Mouse (Mus musculus) erythroblast, embryonic 14.5 days (primary cell): ENCODE data around the gene Gm47791. TPM values are rescaled to one million over a fixed set of nuclear protein-coding genes. Genes with fewer than 3 reads are reported as not detected.

Experiments used
- H3K27me3 ChIP-seq: 2 replicates; pipeline ENCODE4 v1.6.1; 2012; ENCODE audit warnings: inconsistent platforms; ENCODE audit not compliant: control insufficient read depth
- H3K36me3 ChIP-seq: 2 replicates; pipeline ENCODE4 v1.6.1; 2012; ENCODE audit warnings: mild to moderate bottlenecking, inconsistent platforms; ENCODE audit not compliant: control insufficient read depth
- H3K4me1 ChIP-seq: 2 replicates; pipeline ENCODE4 v1.6.1; 2012; ENCODE audit warnings: inconsistent platforms; ENCODE audit not compliant: control insufficient read depth
- H3K4me3 ChIP-seq: replicated peaks from 2 replicates; pipeline ENCODE3; 2012; ENCODE audit warnings: moderate library complexity, mild to moderate bottlenecking, inconsistent platforms
- H3K9me3 ChIP-seq: 2 replicates; pipeline ENCODE4 v1.6.1; 2012; ENCODE audit warnings: low read length, inconsistent platforms, mixed read lengths; ENCODE audit not compliant: control insufficient read depth
- GATA1 ChIP-seq: IDR thresholded peaks from 2 replicates; pipeline ENCODE4 v1.6.1; 2012; ENCODE audit warnings: low read length, inconsistent platforms, mixed read lengths
- TAL1 ChIP-seq: IDR thresholded peaks from 3 replicates; pipeline ENCODE4 v1.6.1; 2012; ENCODE audit warnings: low read length, inconsistent platforms, mixed read lengths
- polyA plus RNA-seq: library from polyadenylated mRNA; stranded (reverse); fragments of >175 nt; gene quantifications from 2 replicates; pipeline ENCODE4 v1.2.3, GENCODE M21; 2012

The Gm47791 gene
- polyA plus RNA-seq = not detected in 2 replicates

DNA sequence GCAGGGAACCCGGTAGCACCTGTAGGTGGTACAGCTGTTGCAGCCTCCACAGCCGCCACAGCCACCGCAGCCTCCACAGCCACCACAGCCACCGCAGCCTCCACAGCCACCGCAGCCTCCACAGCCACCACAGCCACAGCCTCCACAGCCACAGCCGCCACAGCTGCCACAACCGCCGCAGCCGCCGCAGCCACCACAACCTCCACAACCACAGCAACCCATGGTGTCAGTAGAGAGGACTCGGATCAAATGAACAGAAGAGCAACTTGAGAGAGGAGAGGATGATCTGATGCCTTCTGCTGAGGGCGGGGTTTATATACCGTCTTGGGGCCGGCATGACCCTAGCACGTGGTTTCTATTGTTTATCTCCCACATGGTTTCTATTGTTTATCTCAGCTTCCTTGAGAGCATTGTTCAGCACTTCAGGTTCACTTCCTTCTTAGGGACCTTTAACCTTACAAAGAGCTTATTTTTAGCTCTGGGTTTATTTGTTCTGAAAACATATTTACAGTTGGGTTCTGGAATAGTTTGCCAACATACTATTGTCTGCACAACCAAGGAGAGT lies at the start of gene Gm47791:
Gm47791 (minus strand) TSS at position 222 of the 565 bp plus-strand sequence.
- Histone ChIP-seq H3K9me3 (no peaks in the 10 kb centered on the region), H3K36me3 (no peaks in the 10 kb centered on the region), H3K27me3 (no peaks in the 10 kb centered on the region), H3K4me3 (no peak within 1 kb of the TSS), H3K4me1 (no peaks in the 10 kb centered on the region; the same call in 1 of the 2 replicates)
- no peak for TF ChIP-seq GATA1
- TF ChIP-seq TAL1 = no peak

- H3K36me3 ChIP-seq = peaks cover 12% of the 10 kb centered on the region
- H3K4me1 ChIP-seq = peaks cover 99% of the 10 kb centered on the region
- no peaks in the 10 kb centered on the region for H3K9me3 ChIP-seq
- H3K4me3 ChIP-seq = peak overlapping the region; percentile 60
- H3K27me3 ChIP-seq = no peaks in the 10 kb centered on the region
- no peak for TF ChIP-seq TAL1
- no peak for TF ChIP-seq GATA1
Observed at GRCm38 (mm10) chr1:82820626-82821186, 49.7 kb upstream of the Gm47791 start.

GRCm38 (mm10) chr1:82820179-82820578 lies 49.1 kb upstream of the Gm47791 start:
- peaks cover 99% of the 10 kb centered on the region for H3K4me1 ChIP-seq
- peak overlapping the region; percentile 60 for H3K4me3 ChIP-seq
- peaks cover 12% of the 10 kb centered on the region for H3K36me3 ChIP-seq
- no peaks in the 10 kb centered on the region for H3K27me3 ChIP-seq
- peak; percentile 55; the same call in 1 of the 3 replicates for TF ChIP-seq TAL1
- TF ChIP-seq GATA1 = peak; percentile 65; the same call in 1 of the 2 replicates
- no peaks in the 10 kb centered on the region for H3K9me3 ChIP-seq

DNA sequence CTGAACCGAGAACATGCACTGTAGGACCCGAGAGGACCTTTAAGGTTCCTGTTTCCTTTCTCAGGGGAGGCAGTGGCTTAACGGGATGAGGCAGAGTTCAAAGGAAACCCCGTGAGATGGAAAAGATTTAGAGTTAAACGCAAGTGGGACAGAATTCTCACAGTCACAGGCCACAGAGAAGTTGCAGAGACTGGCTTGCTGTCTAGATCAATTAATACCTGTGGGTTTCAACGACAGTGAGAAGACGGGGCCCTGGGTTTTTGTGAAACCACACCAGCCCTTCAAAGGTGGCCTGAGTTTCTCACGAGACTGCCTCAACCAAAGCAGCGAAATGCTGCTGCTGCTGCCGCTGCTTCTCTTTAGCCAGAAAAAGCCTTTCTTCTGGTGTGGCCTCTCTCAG lies 48.3 kb upstream of the Gm47791 start:
- peaks cover 99% of the 10 kb centered on the region for H3K4me1 ChIP-seq

GRCm38 (mm10) chr1:82815941-82816716 lies 45.1 kb upstream of the Gm47791 start:
- Histone ChIP-seq H3K27me3 (no peaks in the 10 kb centered on the region), H3K9me3 (no peaks in the 10 kb centered on the region), H3K4me1 (peaks cover 95% of the 10 kb centered on the region), H3K4me3 (peak overlapping the region; percentile 57), H3K36me3 (peaks cover 5% of the 10 kb centered on the region)
- TF ChIP-seq GATA1 (peak; percentile 85), TAL1 (peak; percentile 93)

More for the DNA sequence above, 48.3 kb upstream of the Gm47791 start:
- peaks cover 12% of the 10 kb centered on the region for H3K36me3 ChIP-seq
- H3K27me3 ChIP-seq = no peaks in the 10 kb centered on the region
- H3K4me3 ChIP-seq = peak overlapping the region; percentile 60
- TF ChIP-seq TAL1 (no peak), GATA1 (no peak)
- no peaks in the 10 kb centered on the region for H3K9me3 ChIP-seq

GRCm38 (mm10) chr1:82811766-82812165 lies 40.7 kb upstream of the Gm47791 start:
- TF ChIP-seq GATA1 (no peak), TAL1 (no peak)
- H3K9me3 ChIP-seq = no peaks in the 10 kb centered on the region
- peaks cover 72% of the 10 kb centered on the region for H3K4me1 ChIP-seq
- H3K27me3 ChIP-seq = no peaks in the 10 kb centered on the region
- H3K4me3 ChIP-seq = no peak overlapping the region
- no peaks in the 10 kb centered on the region; the same call in 1 of the 2 replicates for H3K36me3 ChIP-seq

- H3K27me3 ChIP-seq = no peaks in the 10 kb centered on the region
- no peaks in the 10 kb centered on the region for H3K9me3 ChIP-seq
- no peak overlapping the region for H3K4me3 ChIP-seq
- H3K36me3 ChIP-seq = no peaks in the 10 kb centered on the region
- H3K4me1 ChIP-seq = peaks cover 61% of the 10 kb centered on the region
- no peak for TF ChIP-seq GATA1
- no peak for TF ChIP-seq TAL1
Observed at GRCm38 (mm10) chr1:82808564-82808963, 37.5 kb upstream of the Gm47791 start.

DNA sequence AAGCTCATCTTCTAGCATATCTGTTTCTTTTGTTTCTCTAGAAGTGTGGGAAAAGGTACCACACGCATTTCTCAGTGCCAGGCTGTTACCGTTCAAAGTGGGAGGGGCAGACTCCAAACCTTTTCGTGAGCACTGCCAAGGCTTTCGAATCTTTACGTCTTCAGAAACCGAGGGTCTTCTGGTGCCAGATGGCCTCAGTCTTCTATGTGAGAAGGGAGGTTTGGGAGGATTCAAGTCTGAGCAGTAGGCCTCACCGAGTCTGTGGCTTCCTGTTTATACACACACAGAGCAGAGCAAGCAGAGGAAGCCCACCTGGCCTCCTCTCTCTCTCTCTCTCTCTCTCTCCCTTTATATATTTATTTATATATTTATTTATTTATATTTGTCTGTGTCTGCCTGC lies 36.2 kb upstream of the Gm47791 start:
- no peak overlapping the region for H3K4me3 ChIP-seq
- no peaks in the 10 kb centered on the region for H3K36me3 ChIP-seq
- no peaks in the 10 kb centered on the region for H3K9me3 ChIP-seq
- peaks cover under 1% of the 10 kb centered on the region; the same call in 1 of the 2 replicates for H3K27me3 ChIP-seq
- peaks cover 49% of the 10 kb centered on the region for H3K4me1 ChIP-seq
- no peak for TF ChIP-seq TAL1
- no peak for TF ChIP-seq GATA1

DNA sequence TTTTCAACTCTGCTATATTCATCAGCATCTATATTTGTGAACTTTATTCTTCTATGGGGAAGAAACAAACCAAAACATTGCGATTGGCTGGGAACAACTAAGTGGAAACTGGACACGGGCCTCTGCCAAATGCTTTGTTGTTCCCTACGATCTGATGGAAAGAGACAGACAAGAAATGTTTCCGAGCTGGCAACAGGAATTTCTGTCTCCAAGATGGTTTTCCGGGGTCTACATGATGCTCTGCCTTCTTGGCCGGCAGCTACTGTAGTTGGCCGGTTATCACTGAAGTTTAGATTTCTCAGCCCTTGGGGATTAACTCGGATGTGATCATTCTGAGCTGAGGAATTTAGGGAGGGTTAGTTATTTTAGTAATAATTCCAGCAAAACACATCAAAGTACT lies 35.3 kb upstream of the Gm47791 start:
- Histone ChIP-seq H3K4me3 (no peak overlapping the region), H3K36me3 (no peaks in the 10 kb centered on the region), H3K27me3 (peaks cover 8% of the 10 kb centered on the region), H3K9me3 (no peaks in the 10 kb centered on the region), H3K4me1 (peaks cover 42% of the 10 kb centered on the region)
- TF ChIP-seq TAL1 (no peak), GATA1 (no peak)

DNA sequence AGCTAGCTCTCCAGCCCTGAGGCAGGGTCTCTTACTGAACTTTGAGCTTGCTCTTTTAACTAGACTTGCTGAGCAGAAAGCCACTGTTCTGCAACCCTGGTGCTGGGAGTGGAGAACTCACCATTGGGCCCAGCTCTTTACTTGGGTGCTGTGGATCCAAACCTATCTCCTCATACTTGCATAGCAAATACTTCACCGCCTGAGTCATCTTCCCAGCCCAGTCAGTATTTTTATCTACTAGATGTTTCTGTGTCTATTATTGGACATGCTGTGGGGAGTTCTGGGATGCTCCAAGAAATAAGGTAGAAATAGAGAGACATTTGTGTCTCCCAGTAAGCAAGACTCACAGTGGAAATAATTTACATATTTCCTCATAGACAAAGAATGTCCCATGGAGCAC lies 33.0 kb upstream of the Gm47791 start:
- TF ChIP-seq TAL1 (no peak), GATA1 (no peak)
- Histone ChIP-seq H3K4me3 (no peak overlapping the region), H3K36me3 (no peaks in the 10 kb centered on the region), H3K4me1 (peaks cover 26% of the 10 kb centered on the region), H3K27me3 (peaks cover 26% of the 10 kb centered on the region), H3K9me3 (no peaks in the 10 kb centered on the region)
